Mouse (Mus musculus): ENCODE data around the gene Phox2b. TPM values are rescaled to one million over a fixed set of nuclear protein-coding genes. Genes with fewer than 3 reads are reported as not detected.

Phox2b gene
- total and polyA plus RNA-seq, 3 experiments, result not detected

DNA sequence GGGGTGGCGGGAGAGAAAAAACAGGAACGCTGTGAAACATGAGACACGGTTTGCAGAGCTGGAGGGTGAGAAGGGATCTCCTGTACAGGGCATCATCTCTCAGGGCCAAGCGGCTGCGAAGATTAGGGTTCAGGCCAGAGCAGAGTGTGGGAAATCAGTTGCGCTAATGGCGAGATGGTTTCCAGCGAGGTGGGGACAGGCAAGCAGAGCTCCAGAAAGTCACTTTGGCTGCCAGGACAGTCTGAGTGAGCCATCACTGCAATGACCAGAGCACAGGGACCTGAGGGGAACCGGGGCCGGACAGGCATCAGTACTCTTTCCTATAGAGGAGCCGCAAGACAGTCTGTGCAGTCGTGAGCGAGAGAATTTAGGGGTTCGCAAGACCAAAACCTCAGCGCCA is 3.9 kb downstream of the Phox2b start:
- in situ Hi-C loops (cut with MboI; ENCODE audit: low pct_ligation_motif_present, low pct_unique_long_range_greater_than_20kb, low sequenced_read_pairs), result no loop called here
- Histone ChIP-seq H3K36me3 (replicated peaks in 1 of 2; ENCODE audit: control insufficient read depth in 1 of 2, insufficient read depth in 1 of 2, low read length in 1 of 2) (no peaks in the 10 kb centered on the region), H3K4me3 (replicated peaks in 1 of 3; ENCODE audit: low read depth in 2 of 3, low read length in 2 of 3, poor library complexity in 1 of 3) (no peak overlapping the region), H3K27me3 (replicated peaks) (no peaks in the 10 kb centered on the region), H3K4me1 (ENCODE audit: control insufficient read depth in 1 of 2, insufficient read depth in 2 of 2) (no peaks in the 10 kb centered on the region), H3K79me2 (replicated peaks; ENCODE audit: control insufficient read depth, extremely low read depth, insufficient read depth, poor library complexity, severe bottlenecking) (no peaks in the 10 kb centered on the region), H3K9me3 (replicated peaks; ENCODE audit: low read length) (no peaks in the 10 kb centered on the region), H3K9ac (ENCODE audit: insufficient read depth, low read depth) (no peak overlapping the region), H3K27ac (ENCODE audit: insufficient read depth, low read depth) (no peak overlapping the region), H3K4me2 (ENCODE audit: insufficient read depth, low read depth, poor library complexity, severe bottlenecking) (no peak overlapping the region)
- dilution Hi-C loops (cut with MboI; ENCODE audit: extremely low pct_ligation_motif_present, extremely low pct_unique_long_range_greater_than_20kb, low sequenced_read_pairs), result no loop called here
- no peak for TF ChIP-seq ZKSCAN1 (IDR thresholded peaks at IDR 0.05; ENCODE audit: borderline replicate concordance, low read depth, low read length)
- TF ChIP-seq USF1 (IDR thresholded peaks at IDR 0.05; ENCODE audit: low read depth, low read length), result no peak
- TF ChIP-seq EP300 (IDR thresholded peaks at IDR 0.05; ENCODE audit: low read length), result no peak
- no peak for TF ChIP-seq USF2 (conservative IDR thresholded peaks at IDR 0.05; ENCODE audit: low read depth, low read length)
- no peak for TF ChIP-seq CHD2 (IDR thresholded peaks at IDR 0.05; ENCODE audit: low read length)
- TF ChIP-seq PAX5 (IDR thresholded peaks at IDR 0.05; ENCODE audit: low read length), result no peak
- DNase-seq (ENCODE audit: extremely low read depth), result no peak

DNA sequence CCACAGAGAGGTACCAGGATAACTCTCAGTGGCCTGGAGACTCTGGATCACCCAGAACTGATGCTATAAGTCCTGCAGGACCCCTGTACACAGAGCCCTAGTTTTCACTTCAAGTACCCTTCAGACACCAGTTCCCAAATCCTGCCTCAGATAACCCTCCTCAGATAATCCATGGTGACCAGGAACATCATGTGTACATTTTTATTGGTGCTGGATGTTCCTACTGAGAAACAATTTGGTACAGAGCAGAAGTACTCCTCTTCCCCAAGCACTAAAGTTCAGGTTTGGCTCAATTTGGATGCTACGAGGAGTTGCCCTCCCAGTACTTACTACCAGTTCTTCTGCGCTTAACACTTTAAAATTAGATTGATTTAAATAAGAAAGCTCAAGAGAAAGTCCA is 5.1 kb downstream of the Phox2b start:
- H3K27ac ChIP-seq (ENCODE audit: insufficient read depth, low read depth), result no peak overlapping the region
- DNase-seq (ENCODE audit: extremely low read depth), result no peak
- H3K4me2 ChIP-seq (ENCODE audit: insufficient read depth, low read depth, poor library complexity, severe bottlenecking), result no peak overlapping the region
- H3K36me3 ChIP-seq (replicated peaks in 1 of 2; ENCODE audit: control insufficient read depth in 1 of 2, insufficient read depth in 1 of 2, low read length in 1 of 2), result no peaks in the 10 kb centered on the region
- no peaks in the 10 kb centered on the region for H3K4me1 ChIP-seq (ENCODE audit: control insufficient read depth in 1 of 2, insufficient read depth in 2 of 2)
- H3K27me3 ChIP-seq (replicated peaks), result no peaks in the 10 kb centered on the region
- H3K4me3 ChIP-seq (replicated peaks in 1 of 3; ENCODE audit: low read depth in 2 of 3, low read length in 2 of 3, poor library complexity in 1 of 3), result no peak overlapping the region
- H3K9me3 ChIP-seq (replicated peaks; ENCODE audit: low read length), result no peaks in the 10 kb centered on the region
- H3K9ac ChIP-seq (ENCODE audit: insufficient read depth, low read depth), result no peak overlapping the region
- in situ Hi-C loops (cut with MboI; ENCODE audit: low pct_ligation_motif_present, low pct_unique_long_range_greater_than_20kb, low sequenced_read_pairs) (no loop called here), dilution Hi-C loops (cut with MboI; ENCODE audit: extremely low pct_ligation_motif_present, extremely low pct_unique_long_range_greater_than_20kb, low sequenced_read_pairs) (no loop called here)
- TF ChIP-seq USF1 (IDR thresholded peaks at IDR 0.05; ENCODE audit: low read depth, low read length), result no peak
- H3K79me2 ChIP-seq (replicated peaks; ENCODE audit: control insufficient read depth, extremely low read depth, insufficient read depth, poor library complexity, severe bottlenecking), result no peaks in the 10 kb centered on the region

DNA sequence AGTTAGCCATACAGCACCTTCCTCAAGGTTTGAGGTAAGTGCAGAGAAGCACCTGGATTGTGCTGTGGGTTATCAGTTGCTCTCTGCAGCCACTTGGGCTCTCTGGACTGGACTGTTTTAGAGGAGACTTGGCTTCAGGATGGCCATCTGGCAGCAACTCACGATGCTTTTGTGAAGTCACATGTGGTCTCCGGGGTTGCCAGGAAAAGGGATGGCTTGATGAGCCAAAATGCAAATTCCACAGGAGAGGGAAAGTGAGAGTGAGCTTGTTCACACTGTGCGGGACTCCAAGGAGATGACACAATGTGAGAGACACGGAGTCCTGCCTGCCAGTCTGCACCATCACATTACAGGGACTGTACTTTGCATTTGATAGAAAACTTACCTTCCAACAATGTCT is 7.3 kb downstream of the Phox2b start:
- TF ChIP-seq ZC3H11A (IDR thresholded peaks at IDR 0.05; ENCODE audit: low read depth, low read length) (no peak), POLR2A (IDR thresholded peaks at IDR 0.05; ENCODE audit: low read depth, low read length) (no peak), BHLHE40 (IDR thresholded peaks at IDR 0.05; ENCODE audit: low read depth, low read length) (no peak), TBP (conservative IDR thresholded peaks at IDR 0.05; ENCODE audit: low read depth, low read length) (no peak), MEF2A (IDR thresholded peaks at IDR 0.05; ENCODE audit: borderline replicate concordance, low read depth, low read length) (no peak), SMC3 (IDR thresholded peaks at IDR 0.05; ENCODE audit: low read depth, low read length) (no peak), TCF12 (IDR thresholded peaks at IDR 0.05; ENCODE audit: low read depth, low read length) (no peak), USF1 (IDR thresholded peaks at IDR 0.05; ENCODE audit: low read depth, low read length) (no peak), CHD2 (IDR thresholded peaks at IDR 0.05; ENCODE audit: low read length) (no peak), NRF1 (IDR thresholded peaks at IDR 0.05; ENCODE audit: low read depth, low read length) (no peak), CTCF (conservative IDR thresholded peaks at IDR 0.05 in 1 of 2, IDR thresholded peaks at IDR 0.05 in 1 of 2; ENCODE audit: low read depth in 2 of 2, low read length in 2 of 2) (no peak), KAT2A (IDR thresholded peaks at IDR 0.05; ENCODE audit: insufficient replicate concordance, low read length) (no peak)
- Histone ChIP-seq H3K27ac (ENCODE audit: insufficient read depth, low read depth) (no peak overlapping the region), H3K27me3 (replicated peaks) (no peaks in the 10 kb centered on the region), H3K4me2 (ENCODE audit: insufficient read depth, low read depth, poor library complexity, severe bottlenecking) (no peak overlapping the region), H3K79me2 (replicated peaks; ENCODE audit: control insufficient read depth, extremely low read depth, insufficient read depth, poor library complexity, severe bottlenecking) (no peaks in the 10 kb centered on the region), H3K4me3 (replicated peaks in 1 of 3; ENCODE audit: low read depth in 2 of 3, low read length in 2 of 3, poor library complexity in 1 of 3) (no peak overlapping the region), H3K4me1 (ENCODE audit: control insufficient read depth in 1 of 2, insufficient read depth in 2 of 2) (no peaks in the 10 kb centered on the region), H3K9ac (ENCODE audit: insufficient read depth, low read depth) (no peak overlapping the region), H3K36me3 (replicated peaks in 1 of 2; ENCODE audit: control insufficient read depth in 1 of 2, insufficient read depth in 1 of 2, low read length in 1 of 2) (no peaks in the 10 kb centered on the region), H3K9me3 (replicated peaks; ENCODE audit: low read length) (no peaks in the 10 kb centered on the region)
- in situ Hi-C loops (cut with MboI; ENCODE audit: low pct_ligation_motif_present, low pct_unique_long_range_greater_than_20kb, low sequenced_read_pairs), result no loop called here
- no peak for DNase-seq (ENCODE audit: extremely low read depth)
- dilution Hi-C loops (cut with MboI; ENCODE audit: extremely low pct_ligation_motif_present, extremely low pct_unique_long_range_greater_than_20kb, low sequenced_read_pairs), result no loop called here

Data from CH12.LX (cell line).